Mouse (Mus musculus) liver, postnatal 0 days (tissue): ENCODE measurements around the gene Foxj3.

Experiments
- CTCF ChIP-seq: sonication (generic); IDR thresholded peaks from 2 replicates; pipeline ENCODE4 v1.5.1; 2016; ENCODE audit warnings: antibody characterized with exemption, low read depth
- EP300 ChIP-seq: IDR thresholded peaks from 2 replicates; pipeline ENCODE4 v1.6.1; 2016; ENCODE audit warnings: antibody characterized with exemption, low read depth, mild to moderate bottlenecking

DNA sequence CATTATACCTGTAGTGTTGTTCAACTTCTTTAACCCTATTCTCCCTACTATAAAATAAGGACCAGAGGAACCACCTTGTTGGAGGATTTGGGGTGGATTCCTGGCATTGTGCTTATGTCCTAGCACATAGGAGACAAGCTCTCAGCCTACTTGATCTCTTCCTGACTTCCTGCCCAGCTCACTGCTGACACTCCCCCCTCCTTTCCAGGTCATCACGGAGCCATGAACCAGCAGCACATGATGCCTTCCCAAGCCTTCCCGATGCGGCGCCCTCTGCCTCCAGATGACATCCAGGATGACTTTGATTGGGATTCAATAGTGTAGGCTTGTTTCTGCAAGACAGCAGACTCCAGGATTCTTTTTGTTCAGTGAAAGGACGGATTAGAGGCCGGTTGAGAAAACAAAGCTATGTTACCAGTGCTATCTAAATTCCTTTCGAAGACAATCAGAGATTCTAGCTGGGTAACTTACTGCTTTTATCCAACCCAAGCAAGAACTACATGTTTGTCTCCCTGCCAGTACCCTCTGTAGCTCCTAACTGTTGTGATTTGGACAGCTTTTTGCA, 89.4 kb downstream of the Foxj3 start:
- no peak for TF ChIP-seq CTCF
- TF ChIP-seq EP300: no peak
